Mouse (Mus musculus): ENCODE data around the gene Mapk8ip3.

GRCm38 (mm10) chr17:24861785-24862184 lies 75.0 kb downstream of the Mapk8ip3 start:
- no peak for TF ChIP-seq POLR2A (IDR thresholded peaks at IDR 0.05; ENCODE audit: insufficient read depth, low read length)
- no peak for TF ChIP-seq CTCF (IDR thresholded peaks at IDR 0.05; ENCODE audit: low read depth, low read length)
